Mouse (Mus musculus): Measurements from ENCODE around the gene Stpg4.

Gene Stpg4

GRCm38 (mm10) chr17:87446767-87447611 lies 19.4 kb upstream of the Stpg4 start, which contains the start of gene Calm2:
Gene Calm2, minus strand, starts transcription at chr17:87446935.
- in situ Hi-C loops (cut with MboI, MseI) = no loop called here

- in situ Hi-C loops (cut with MboI, MseI) = no loop called here
Measured at GRCm38 (mm10) chr17:87445917-87446766, 18.6 kb upstream of the Stpg4 start.

- in situ Hi-C loops (cut with MboI, MseI) = no loop called here
Measured at GRCm38 (mm10) chr17:87445337-87445916, 17.9 kb upstream of the Stpg4 start.

- in situ Hi-C loops (cut with MboI, MseI) = no loop called here
Measured at GRCm38 (mm10) chr17:87444763-87445162, 17.2 kb upstream of the Stpg4 start.

GRCm38 (mm10) chr17:87441537-87441936 lies 14.0 kb upstream of the Stpg4 start:
- in situ Hi-C loops (cut with MboI, MseI) = no loop called here

- in situ Hi-C loops (cut with MboI, MseI) = no loop called here
Measured at GRCm38 (mm10) chr17:87439441-87439840, 11.9 kb upstream of the Stpg4 start.

GRCm38 (mm10) chr17:87433929-87434328 lies 6.4 kb upstream of the Stpg4 start:
- in situ Hi-C loops (cut with MboI, MseI) = no loop called here

GRCm38 (mm10) chr17:87432743-87433142 lies 5.2 kb upstream of the Stpg4 start:
- in situ Hi-C loops (cut with MboI, MseI) = no loop called here

GRCm38 (mm10) chr17:87432314-87432713 lies 4.8 kb upstream of the Stpg4 start:
- in situ Hi-C loops (cut with MboI, MseI) = no loop called here

GRCm38 (mm10) chr17:87429431-87429830 lies 1.9 kb upstream of the Stpg4 start:
- in situ Hi-C loops (cut with MboI, MseI) = no loop called here

- in situ Hi-C loops (cut with MboI, MseI) = no loop called here
Measured at GRCm38 (mm10) chr17:87418082-87418481, 9.5 kb downstream of the Stpg4 start.

- in situ Hi-C loops (cut with MboI, MseI) = no loop called here
Measured at GRCm38 (mm10) chr17:87406646-87407045, 20.9 kb downstream of the Stpg4 start.

GRCm38 (mm10) chr17:87405576-87405975 lies 22.0 kb downstream of the Stpg4 start:
- in situ Hi-C loops (cut with MboI, MseI) = no loop called here

GRCm38 (mm10) chr17:87403462-87403861 lies 24.1 kb downstream of the Stpg4 start:
- in situ Hi-C loops (cut with MboI, MseI) = no loop called here

GRCm38 (mm10) chr17:87402444-87402843 lies 25.1 kb downstream of the Stpg4 start:
- in situ Hi-C loops (cut with MboI, MseI) = no loop called here

- in situ Hi-C loops (cut with MboI, MseI) = no loop called here
Measured at GRCm38 (mm10) chr17:87397088-87397487, 30.5 kb downstream of the Stpg4 start.

- in situ Hi-C loops (cut with MboI, MseI) = no loop called here
Measured at GRCm38 (mm10) chr17:87391242-87391641, 36.3 kb downstream of the Stpg4 start.

- in situ Hi-C loops (cut with MboI, MseI) = no loop called here
Measured at GRCm38 (mm10) chr17:87387068-87387467, 40.5 kb downstream of the Stpg4 start.

- in situ Hi-C loops (cut with MboI, MseI) = no loop called here
Measured at GRCm38 (mm10) chr17:87385835-87386234, 41.7 kb downstream of the Stpg4 start.

GRCm38 (mm10) chr17:87380681-87381080 lies 46.9 kb downstream of the Stpg4 start:
- in situ Hi-C loops (cut with MboI, MseI) = no loop called here

GRCm38 (mm10) chr17:87379821-87380220 lies 47.7 kb downstream of the Stpg4 start:
- in situ Hi-C loops (cut with MboI, MseI) = no loop called here

GRCm38 (mm10) chr17:87379160-87379624 lies 48.3 kb downstream of the Stpg4 start:
- in situ Hi-C loops (cut with MboI, MseI) = no loop called here
